Mouse (Mus musculus) ES-E14 (cell line): ENCODE results near the gene Znrd1. TPM values are rescaled to one million over a fixed set of nuclear protein-coding genes. Genes with fewer than 3 reads are reported as not detected.

ENCODE experiments used
- DNase-seq: peaks from one replicate; pipeline ENCODE4 v3.0.0-alpha.2; 2013; ENCODE audit warnings: low read depth, low spot score
- H3K27ac ChIP-seq: 2 replicates; pipeline ENCODE4 v1.5.1; 2012; ENCODE audit warnings: low read depth, mild to moderate bottlenecking, low read length, moderate library complexity, mixed read lengths; ENCODE audit not compliant: poor library complexity, insufficient read depth, severe bottlenecking
- H3K36me3 ChIP-seq: 2 replicates; pipeline ENCODE4 v1.6.1; 2012; ENCODE audit warnings: mild to moderate bottlenecking, low read length, moderate library complexity, mixed read lengths; ENCODE audit not compliant: control insufficient read depth, poor library complexity, insufficient read depth, severe bottlenecking
- H3K4me1 ChIP-seq, 2 experiments: fragments of 150-350 bp in 1 of 2; sonication (generic) in 1 of 2; 2 replicates each; pipeline ENCODE4 v1.6.1; 2012; ENCODE audit warnings: low read length in 2 of 2, mild to moderate bottlenecking in 1 of 2, mixed read lengths in 1 of 2; ENCODE audit not compliant: control insufficient read depth in 2 of 2, insufficient read depth in 2 of 2, poor library complexity in 1 of 2
- H3K4me3 ChIP-seq, 2 experiments: fragments of 150-350 bp in 1 of 2; sonication (generic) in 1 of 2; 2 replicates each; pipeline ENCODE4 v1.5.1; 2012; ENCODE audit warnings: low read length in 2 of 2, low read depth in 1 of 2, mild to moderate bottlenecking in 1 of 2, mixed read lengths in 1 of 2; ENCODE audit not compliant: insufficient read depth in 1 of 2, poor library complexity in 1 of 2, severe bottlenecking in 1 of 2
- H3K9ac ChIP-seq: 2 replicates; pipeline ENCODE4 v1.6.1; 2012; ENCODE audit warnings: low read depth, mild to moderate bottlenecking, low read length, mixed read lengths; ENCODE audit not compliant: poor library complexity, insufficient read depth, severe bottlenecking
- H3K9me3 ChIP-seq: fragments of 150-350 bp; sonication (generic); 2 replicates; pipeline ENCODE4 v1.6.1; 2012; ENCODE audit warnings: low read depth, mild to moderate bottlenecking, low read length; ENCODE audit not compliant: control insufficient read depth, insufficient read depth
- MAFK ChIP-seq: IDR thresholded peaks from 2 replicates; pipeline ENCODE4 v1.6.1; 2014; ENCODE audit warnings: mild to moderate bottlenecking, low read depth, low read length, inconsistent platforms; ENCODE audit not compliant: insufficient read depth
- ZNF384 ChIP-seq: IDR thresholded peaks from 2 replicates; pipeline ENCODE4 v1.6.1; 2012; ENCODE audit warnings: low read depth, low read length, inconsistent platforms
- in situ Hi-C, 2 experiments: fragments of 600-800 bp; cut with MboI; formaldehyde crosslinking; loops; one replicate each; pipeline ENCODE4 v1.15.1; 2025; ENCODE audit warnings: low sequenced_read_pairs in 2 of 2, inconsistent platforms in 1 of 2; ENCODE audit not compliant: unreplicated experiment in 2 of 2
- total RNA-seq: library from RNA; depleted of rRNA; stranded (reverse); fragments of 300-350 nt; gene quantifications from 2 replicates; pipeline ENCODE4 v1.2.3, GENCODE M21; 2012; rRNA removed

The Znrd1 gene
- total RNA-seq, 1 experiment: 81.0 TPM

- H3K27ac ChIP-seq: no peak overlapping the region
- DNase-seq: no peak
Measured at GRCm38 (mm10) chr17:36908235-36908634, 50.1 kb downstream of the Znrd1 start.

More at GRCm38 (mm10) chr17:36908235-36908634, 50.1 kb downstream of the Znrd1 start:
- Histone ChIP-seq H3K9me3 (no peaks in the 10 kb centered on the region), H3K9ac (no peak overlapping the region), H3K36me3 (no peaks in the 10 kb centered on the region), H3K4me3 (no peak overlapping the region), H3K4me1 (peaks cover 3 to 5% of the 10 kb centered on the region in 2 experiments; a peak in 2 of 4 replicates)
- TF ChIP-seq ZNF384 (no peak), MAFK (peak; percentile 92)
- in situ Hi-C loops: no loop called here

Other genes starting within 250 kb of the Znrd1 start
- not detected in 2 replicates for gene H2-M10.5, start 185.6 kb downstream of the Znrd1 start, total RNA-seq
- not detected in 2 replicates for gene H2-M10.6, start 146.4 kb downstream of the Znrd1 start, total RNA-seq
- 21.1 and 24.6 TPM in 2 replicates for gene Trim26, start 121.4 kb downstream of the Znrd1 start, total RNA-seq
- 0.16 TPM in 1 of 2 replicates, not detected in the other for gene Trim15, start 91.3 kb downstream of the Znrd1 start, total RNA-seq
- gene Trim10, start 89.0 kb downstream of the Znrd1 start, total RNA-seq: not detected in 2 replicates
- 0.18 and 0.26 TPM in 2 replicates for gene Trim40, start 68.4 kb downstream of the Znrd1 start, total RNA-seq
- gene Trim31, start 60.4 kb downstream of the Znrd1 start, total RNA-seq: not detected in 2 replicates
- gene Rnf39, start 15.6 kb downstream of the Znrd1 start, total RNA-seq: 1.9 and 2.4 TPM in 2 replicates
- gene Ppp1r11, start 6.8 kb downstream of the Znrd1 start, total RNA-seq: 76.4 and 108 TPM in 2 replicates
- 13.8 and 15.1 TPM in 2 replicates for gene Znrd1as, start within 50 bp of the Znrd1 start, total RNA-seq
- gene 2410137M14Rik, start 22.7 kb upstream of the Znrd1 start, total RNA-seq: 14.8 and 16.9 TPM in 2 replicates
- 49.4 and 55.4 TPM in 2 replicates for gene H2-M5, start 31.0 kb upstream of the Znrd1 start, total RNA-seq
- gene Zfp57, start 42.6 kb upstream of the Znrd1 start, total RNA-seq: 360 and 437 TPM in 2 replicates
- gene Mog, start 64.8 kb upstream of the Znrd1 start, total RNA-seq: 0.62 and 0.85 TPM in 2 replicates
- 60.9 and 106 TPM in 2 replicates for gene Gabbr1, start 87.4 kb upstream of the Znrd1 start, total RNA-seq
- gene Olfr90, start 129.9 kb upstream of the Znrd1 start, total RNA-seq: 0.11 and 0.22 TPM in 2 replicates
- gene Olfr91, start 139.7 kb upstream of the Znrd1 start, total RNA-seq: 0.11 and 0.13 TPM in 2 replicates
- not detected in 2 replicates for gene Olfr92, start 161.5 kb upstream of the Znrd1 start, total RNA-seq
- not detected in 2 replicates for gene Olfr93, start 202.9 kb upstream of the Znrd1 start, total RNA-seq
- gene Ubd, start 235.3 kb upstream of the Znrd1 start, total RNA-seq: not detected in 2 replicates
- not detected in 2 replicates for gene Olfr94, start 242.4 kb upstream of the Znrd1 start, total RNA-seq